Mouse (Mus musculus) CH12.LX (cell line): ENCODE measurements around the gene Magix.

Experiments
- BHLHE40 ChIP-seq: IDR thresholded peaks from 2 replicates; pipeline ENCODE4 v1.6.1; 2011; ENCODE audit warnings: mild to moderate bottlenecking, low read depth, low read length, improper control_type of control experiment
- CTCF ChIP-seq, 2 experiments: IDR thresholded peaks in 1 of 2; conservative IDR thresholded peaks in 1 of 2; 2 replicates each; pipeline ENCODE4 v1.5.1; 2011 to 2012; ENCODE audit warnings: low read depth in 2 of 2, low read length in 2 of 2, improper control_type of control experiment in 1 of 2, inconsistent platforms in 1 of 2, mild to moderate bottlenecking in 1 of 2, moderate library complexity in 1 of 2
- E2F4 ChIP-seq: IDR thresholded peaks from 2 replicates; pipeline ENCODE4 v1.6.1; 2011; ENCODE audit warnings: low read depth, low read length, improper control_type of control experiment; ENCODE audit not compliant: insufficient replicate concordance
- MXI1 ChIP-seq: IDR thresholded peaks from 2 replicates; pipeline ENCODE4 v1.6.1; 2011; ENCODE audit warnings: mild to moderate bottlenecking, low read depth, low read length, improper control_type of control experiment
- SMC3 ChIP-seq: IDR thresholded peaks from 2 replicates; pipeline ENCODE4 v1.6.1; 2011; ENCODE audit warnings: low read depth, low read length, improper control_type of control experiment

- no peak for TF ChIP-seq E2F4
- TF ChIP-seq SMC3, result no peak
- TF ChIP-seq BHLHE40, result no peak
- no peak for TF ChIP-seq MXI1
- TF ChIP-seq CTCF (conservative IDR thresholded peaks at IDR 0.05 in 1 of 2, IDR thresholded peaks at IDR 0.05 in 1 of 2; ENCODE audit: low read depth in 2 of 2, low read length in 2 of 2), result no peak
Measured at GRCm38 (mm10) chrX:7696520-7696919, 15.5 kb upstream of the Magix start.
